Mouse (Mus musculus) layer of hippocampus, adult 18-20 months (tissue): ENCODE results near the gene Dusp5. TPM values are rescaled to one million over a fixed set of nuclear protein-coding genes. Genes with fewer than 3 reads are reported as not detected.

Source experiments
- DNase-seq, 2 experiments: peaks; one replicate each; pipeline ENCODE4 v3.0.0; 2022; ENCODE audit warnings: low spot score in 2 of 2
- total RNA-seq, 2 experiments: library from RNA; stranded (reverse); gene quantifications; 2 replicates each; pipeline ENCODE4 v1.2.3; 2021

Dusp5 gene
- total RNA-seq, 2 experiments from 2014 or later = 28.4 to 37.0 TPM

- DNase-seq = no peak
These were observed 11.4 kb upstream of the Dusp5 start for GRCm38 (mm10) chr19:53517370-53518096.

DNA sequence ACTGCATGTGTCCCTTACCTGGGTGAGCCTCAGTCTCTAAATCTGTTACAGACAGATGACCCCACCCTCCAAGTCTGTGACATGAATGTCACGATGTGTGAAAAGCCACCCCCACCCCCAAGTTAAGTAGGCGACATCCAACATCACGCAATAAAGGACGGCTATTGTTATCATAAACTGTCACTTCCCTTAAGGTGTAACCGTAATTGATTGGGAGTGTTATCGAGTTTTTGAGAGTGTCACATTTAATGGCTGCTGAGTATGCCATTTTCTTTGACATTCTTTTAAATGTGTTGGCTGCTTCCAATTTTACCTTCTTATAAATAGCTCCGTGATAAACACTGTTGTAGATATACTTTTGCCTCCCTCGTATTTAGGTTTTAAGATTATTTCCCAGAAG is 9.4 kb upstream of the Dusp5 start:
- no peak for DNase-seq

- no peak for DNase-seq
These were observed 8.9 kb upstream of the Dusp5 start for GRCm38 (mm10) chr19:53519981-53520380.

GRCm38 (mm10) chr19:53521137-53521795 is 7.6 kb upstream of the Dusp5 start:
- no peak for DNase-seq

DNA sequence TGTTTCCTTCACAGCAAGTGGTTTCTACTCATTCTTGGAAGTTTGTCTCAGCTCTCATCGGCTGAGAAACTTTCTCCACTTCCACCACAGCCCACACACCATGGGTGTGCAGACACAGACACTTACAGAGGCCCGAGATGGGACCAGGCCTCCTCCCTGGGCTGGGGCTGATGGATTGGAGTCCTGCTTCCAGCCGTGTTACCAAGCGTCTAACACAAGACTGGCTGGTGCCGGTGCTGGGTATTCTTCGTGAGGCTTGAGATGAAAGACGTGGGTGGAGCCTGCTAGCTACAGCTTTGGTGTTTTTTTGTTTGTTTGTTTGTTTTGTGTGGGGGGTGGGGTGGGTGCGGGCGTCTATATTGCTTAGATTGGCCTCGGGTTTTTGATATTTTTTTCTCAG is 1.4 kb upstream of the Dusp5 start:
- DNase-seq = no peak

DNA sequence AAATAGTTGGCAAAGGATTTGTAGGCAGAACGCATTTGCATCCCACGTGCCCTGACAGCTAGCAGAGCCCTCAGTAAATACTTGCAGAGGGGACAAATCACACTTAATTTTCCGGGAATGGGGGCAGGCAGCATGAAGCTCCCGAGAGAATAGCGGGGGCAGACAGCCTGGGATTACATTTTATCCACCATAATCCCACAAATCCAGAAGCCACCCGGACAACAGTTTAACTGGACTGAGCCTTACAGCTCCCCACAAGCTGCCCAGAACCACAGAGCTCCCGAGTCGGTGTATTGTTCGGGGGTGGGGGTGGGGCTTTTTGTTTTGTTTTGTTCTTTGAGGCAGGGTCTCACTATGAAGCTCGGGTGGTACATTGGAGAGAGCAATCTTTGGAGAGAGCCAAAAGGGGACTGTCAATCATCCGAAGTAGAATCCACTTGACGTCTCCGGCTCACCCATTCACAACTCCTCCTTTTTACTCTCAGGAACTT is 733 bp upstream of the Dusp5 start:
- peak in 1 of 2 experiments; percentile 46 for DNase-seq

DNA sequence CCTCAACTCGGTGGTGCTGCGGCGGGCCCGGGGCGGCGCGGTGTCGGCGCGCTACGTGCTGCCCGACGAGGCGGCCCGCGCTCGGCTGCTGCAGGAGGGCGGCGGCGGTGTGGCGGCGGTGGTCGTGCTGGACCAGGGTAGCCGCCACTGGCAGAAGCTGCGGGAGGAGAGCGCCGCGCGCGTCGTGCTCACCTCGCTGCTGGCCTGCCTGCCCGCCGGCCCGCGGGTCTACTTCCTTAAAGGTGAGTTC is 471 bp downstream of the Dusp5 start:
- DNase-seq = no peak

- DNase-seq = no peak
These were observed 1.0 kb downstream of the Dusp5 start for GRCm38 (mm10) chr19:53529705-53530562.

DNA sequence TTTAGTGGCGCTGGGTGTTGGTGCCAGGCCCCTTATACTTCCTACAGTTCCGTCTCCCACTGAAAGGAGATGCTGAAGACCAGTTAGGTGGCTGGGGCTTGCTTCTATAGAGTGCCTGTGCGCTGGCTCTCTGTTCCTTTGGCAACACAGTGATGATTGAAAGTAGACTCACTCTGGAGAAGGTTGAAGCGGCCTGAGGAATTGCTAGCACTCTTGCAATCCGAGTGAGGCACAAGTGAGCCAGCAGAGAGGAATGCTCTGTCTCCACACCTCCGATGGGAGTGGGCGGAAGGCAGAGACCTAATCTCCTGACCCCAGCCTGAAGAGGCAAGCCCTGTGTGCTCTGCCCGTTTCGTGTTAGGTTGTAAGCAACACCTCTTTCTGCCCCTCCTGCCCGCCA is 2.5 kb downstream of the Dusp5 start:
- DNase-seq = no peak

- peak in 1 of 2 experiments; percentile 36 for DNase-seq
These were observed 3.1 kb downstream of the Dusp5 start for GRCm38 (mm10) chr19:53532021-53532420.

DNA sequence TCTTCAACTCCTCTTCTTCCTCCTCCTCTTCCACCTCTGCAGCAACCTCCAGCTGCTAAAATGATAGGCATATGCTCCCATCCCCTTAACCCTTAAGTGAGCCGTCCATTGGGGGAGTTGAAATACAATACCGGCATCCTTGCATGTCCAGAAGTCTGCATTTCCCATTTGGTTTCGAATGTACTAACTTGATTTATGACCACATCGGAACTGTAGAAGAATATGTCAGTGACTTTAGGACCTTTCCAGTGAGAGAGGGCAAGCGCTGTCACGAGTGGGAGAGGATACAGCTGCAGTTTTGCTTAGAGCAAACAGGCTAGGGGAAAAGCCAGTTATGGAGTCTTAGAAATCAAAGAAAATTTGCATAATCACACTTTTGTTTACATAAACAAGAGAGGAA is 3.8 kb downstream of the Dusp5 start:
- DNase-seq = no peak

- no peak for DNase-seq
These were observed 4.3 kb downstream of the Dusp5 start for GRCm38 (mm10) chr19:53533236-53533635.

DNA sequence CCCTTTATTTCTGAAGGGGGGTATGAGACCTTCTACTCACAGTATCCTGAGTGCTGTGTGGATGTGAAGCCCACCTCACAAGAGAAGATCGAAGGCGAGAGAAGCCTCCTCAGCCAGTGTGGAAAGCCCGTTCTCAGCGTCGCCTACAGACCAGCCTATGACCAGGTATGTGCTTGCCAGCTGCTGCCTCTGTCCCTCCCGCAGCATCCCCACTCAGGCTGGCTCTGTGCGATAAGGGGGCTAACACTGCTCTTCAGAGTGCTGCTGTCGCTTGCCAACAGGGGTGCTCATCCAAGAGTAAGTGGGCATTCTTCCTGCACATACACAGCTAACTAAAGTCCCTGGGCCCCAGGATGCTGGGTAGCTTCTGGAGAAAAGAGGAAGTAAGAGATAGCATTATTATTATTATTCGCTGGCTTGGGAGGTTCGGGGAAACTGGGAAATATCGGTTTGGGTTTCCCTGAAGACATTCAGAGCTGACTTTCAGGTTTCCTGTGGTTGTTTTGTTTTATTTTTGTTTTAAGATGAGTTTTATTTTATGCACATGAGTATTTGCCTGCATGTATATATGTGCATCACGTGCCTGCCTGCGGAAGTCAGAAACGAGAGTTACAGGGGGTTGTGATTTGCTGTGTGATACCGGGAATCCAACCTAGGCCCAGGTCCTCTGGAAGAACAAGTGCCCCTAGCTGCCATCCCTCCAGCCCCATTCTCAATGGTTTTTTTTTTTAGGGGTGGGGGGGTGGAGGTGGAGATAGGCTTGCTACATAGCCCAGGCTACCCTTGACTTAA is 5.1 kb downstream of the Dusp5 start:
- no peak for DNase-seq

DNA sequence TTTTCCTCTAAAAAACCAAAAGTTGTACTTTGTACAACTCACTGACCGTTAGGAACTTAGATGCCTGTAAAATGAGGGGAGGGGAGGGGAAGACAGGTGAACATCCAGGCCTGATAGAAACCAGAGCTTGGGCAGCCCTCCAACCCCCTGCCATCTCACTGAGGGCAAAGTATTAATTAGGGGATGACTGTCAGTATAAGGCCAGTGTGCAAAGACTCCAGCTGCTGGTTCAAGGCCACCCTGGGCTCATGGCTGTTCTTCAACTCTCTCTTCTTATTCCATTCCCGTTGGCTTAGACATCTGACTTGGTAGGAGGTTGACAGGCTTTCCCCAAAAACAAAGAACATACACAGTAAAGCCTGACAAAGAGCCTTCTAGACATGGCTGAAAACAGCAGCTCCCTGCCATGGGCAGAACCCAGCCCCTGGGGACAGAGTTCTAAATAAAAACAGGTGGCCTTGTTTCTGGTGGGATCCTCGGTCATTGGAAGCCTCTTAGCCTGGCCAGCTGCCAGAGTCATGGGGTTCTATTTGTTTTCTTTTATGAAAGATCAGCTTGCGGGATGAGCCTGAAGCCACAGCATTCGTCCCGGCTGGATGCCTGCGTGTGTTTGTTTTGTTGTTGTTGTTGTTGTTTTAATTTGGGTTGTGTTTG is 6.0 kb downstream of the Dusp5 start:
- no peak for DNase-seq

- DNase-seq = no peak
These were observed 6.5 kb downstream of the Dusp5 start for GRCm38 (mm10) chr19:53535421-53535820.

DNA sequence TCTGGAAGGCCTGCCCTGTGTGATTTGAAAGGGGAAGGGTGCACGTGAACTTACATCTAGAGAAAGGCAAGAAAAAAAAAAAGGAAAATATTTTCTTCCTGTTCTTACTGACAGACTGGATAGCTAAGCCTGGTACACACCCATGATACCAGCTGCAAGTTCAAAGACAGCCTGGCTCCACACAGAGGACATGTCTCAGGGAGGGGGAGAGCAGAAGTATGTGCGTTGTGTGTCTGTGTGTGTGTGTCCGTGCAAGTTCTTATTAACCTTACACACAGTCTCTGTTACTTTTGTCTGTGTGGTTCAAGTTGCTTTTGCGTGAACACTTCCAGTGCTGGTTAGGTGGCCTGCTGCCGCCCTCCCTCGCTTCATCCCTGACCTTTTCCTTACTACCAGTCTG is 7.3 kb downstream of the Dusp5 start:
- no peak for DNase-seq

- no peak for DNase-seq
These were observed 8.1 kb downstream of the Dusp5 start for GRCm38 (mm10) chr19:53536731-53537666.

GRCm38 (mm10) chr19:53538024-53538423 is 9.1 kb downstream of the Dusp5 start:
- DNase-seq = no peak

- no peak for DNase-seq
These were observed 9.9 kb downstream of the Dusp5 start for GRCm38 (mm10) chr19:53538796-53539195.

DNA sequence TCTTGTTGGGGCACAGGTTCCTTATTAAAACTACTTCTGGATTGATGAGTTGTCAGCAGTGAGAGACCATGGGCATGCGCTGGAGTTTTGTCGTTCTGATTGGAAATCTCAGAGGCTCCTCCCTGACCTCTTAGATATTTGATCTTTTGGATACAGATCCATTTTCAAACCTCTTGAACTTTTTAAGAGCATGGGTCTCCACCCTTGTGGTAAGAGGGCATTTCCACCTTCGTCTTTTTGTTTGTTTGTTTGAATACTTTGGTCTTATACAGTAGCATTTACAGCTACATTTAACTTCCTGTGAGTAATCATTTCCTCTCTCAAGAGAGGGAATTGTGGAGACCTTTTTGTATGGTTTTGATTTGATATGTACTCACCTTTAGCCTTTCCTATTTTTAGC is 10.4 kb downstream of the Dusp5 start:
- no peak for DNase-seq
